Mouse (Mus musculus) common myeloid progenitor, adult 5-6 weeks (primary cell): ENCODE data around the gene Rasgrp1. TPM values are rescaled to one million over a fixed set of nuclear protein-coding genes. Genes with fewer than 3 reads are reported as not detected.

Experiments
- ATAC-seq: replicated peaks from 2 replicates; pipeline ENCODE4 v1.8.0; 2016; ENCODE audit warnings: low read depth, mild to moderate bottlenecking, moderate TSS enrichment, inconsistent platforms; ENCODE audit not compliant: poor library complexity, severe bottlenecking
- total RNA-seq: library from RNA; stranded (forward); fragments of 200-1000, 187-1606 nt; gene quantifications from 2 replicates; pipeline ENCODE4 v1.2.3, GENCODE M21; 2017

Rasgrp1 gene
- total RNA-seq, 1 experiment from 2014 or later: not detected

DNA sequence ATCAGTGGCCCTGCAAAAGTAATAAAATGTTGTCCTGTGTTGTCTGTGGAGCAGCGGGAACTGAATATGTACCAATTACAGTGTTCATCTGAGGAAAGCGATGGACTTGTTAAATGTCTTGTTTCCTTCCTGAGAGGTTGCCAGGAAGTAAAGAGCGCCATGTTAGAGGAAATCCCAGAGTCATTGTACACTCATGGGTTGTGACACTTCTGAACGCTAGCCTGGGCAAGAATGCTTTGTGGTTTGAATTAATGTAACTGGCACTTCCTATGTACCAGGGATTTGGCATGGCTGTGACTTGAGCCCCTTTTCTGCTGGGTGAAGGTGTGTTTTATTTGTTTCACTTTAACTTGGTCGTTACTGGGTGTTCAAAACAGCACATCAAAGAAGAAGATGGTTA lies 80.6 kb downstream of the Rasgrp1 start:
- no peak for ATAC-seq

- ATAC-seq: no peak
Measured at GRCm38 (mm10) chr2:117257617-117258016, 85.2 kb downstream of the Rasgrp1 start.

GRCm38 (mm10) chr2:117255415-117255814 lies 87.4 kb downstream of the Rasgrp1 start:
- no peak for ATAC-seq

- peak; percentile 24; the same call in 1 of the 2 replicates for ATAC-seq
Measured at GRCm38 (mm10) chr2:117250001-117250510, 92.7 kb downstream of the Rasgrp1 start.

GRCm38 (mm10) chr2:117249255-117250000 lies 93.4 kb downstream of the Rasgrp1 start, which contains the start of gene Fam98b:
TSS of gene Fam98b (plus strand) at chr2:117249739.
- ATAC-seq: peak; percentile 94

- no peak for ATAC-seq
Measured at GRCm38 (mm10) chr2:117241953-117242352, 100.8 kb downstream of the Rasgrp1 start.

- peak; percentile 99 for ATAC-seq
Measured at GRCm38 (mm10) chr2:117231257-117231656, 111.5 kb downstream of the Rasgrp1 start.

GRCm38 (mm10) chr2:117230261-117230660 lies 112.5 kb downstream of the Rasgrp1 start:
- no peak for ATAC-seq

Other genes starting within 250 kb of the Rasgrp1 start
- gene Spred1, start 221.6 kb downstream of the Rasgrp1 start, total RNA-seq: 44.4 and 47.9 TPM in 2 replicates
- 18.2 and 42.2 TPM in 2 replicates for gene Fam98b, start 93.3 kb downstream of the Rasgrp1 start, total RNA-seq